Mouse (Mus musculus): ENCODE measurements around the gene Fam129a.
A peak's percentile ranks its signal among the peaks of the same experiment; 100 is the strongest.

Fam129a gene

DNA sequence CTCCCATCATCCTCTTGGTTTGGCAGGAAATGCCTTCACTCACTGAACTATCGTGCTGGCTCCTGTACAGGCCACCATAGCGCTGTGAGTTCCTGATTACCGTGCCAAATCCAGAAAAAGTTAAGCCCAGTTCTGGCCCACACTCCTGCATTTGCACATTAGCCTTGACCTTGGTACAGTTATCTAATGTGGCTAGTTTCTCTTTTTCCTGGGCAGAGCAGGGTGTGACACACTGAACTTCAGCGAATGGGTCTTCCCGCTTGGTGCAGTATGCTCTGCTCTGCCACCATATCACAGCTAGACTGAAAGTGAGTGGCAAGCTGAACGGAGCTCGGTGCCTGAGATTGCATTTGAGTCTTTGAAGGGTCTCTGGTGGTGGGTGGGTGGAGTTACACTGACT lies 128.4 kb downstream of the Fam129a start:
- no peak for DNase-seq (ENCODE audit: low spot score)

DNA sequence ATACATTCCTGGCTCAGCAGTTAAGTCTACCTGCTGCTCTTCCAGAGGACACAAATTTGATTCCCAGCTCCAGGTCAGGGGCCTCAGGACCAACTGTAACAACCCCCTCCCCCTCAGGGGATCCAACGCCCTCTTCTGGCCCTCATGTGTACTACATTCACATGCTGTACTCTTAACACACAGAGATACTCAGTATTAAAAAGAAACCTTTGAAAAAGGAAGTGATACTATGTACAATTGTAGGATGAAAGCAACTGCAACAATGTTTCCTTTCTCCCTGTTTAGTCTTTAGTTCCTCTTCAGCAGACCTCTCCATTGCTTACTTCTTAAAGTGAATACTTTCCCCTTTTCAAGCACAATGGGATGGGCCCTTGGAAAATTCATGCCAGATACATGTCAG lies 131.8 kb downstream of the Fam129a start:
- DNase-seq (ENCODE audit: low spot score) = no peak

GRCm38 (mm10) chr1:151705723-151706396 lies 134.9 kb downstream of the Fam129a start:
- peak; percentile 93 for DNase-seq (ENCODE audit: low spot score)

- DNase-seq (ENCODE audit: low spot score) = no peak
Measured at GRCm38 (mm10) chr1:151706397-151706752, 135.4 kb downstream of the Fam129a start.

DNA sequence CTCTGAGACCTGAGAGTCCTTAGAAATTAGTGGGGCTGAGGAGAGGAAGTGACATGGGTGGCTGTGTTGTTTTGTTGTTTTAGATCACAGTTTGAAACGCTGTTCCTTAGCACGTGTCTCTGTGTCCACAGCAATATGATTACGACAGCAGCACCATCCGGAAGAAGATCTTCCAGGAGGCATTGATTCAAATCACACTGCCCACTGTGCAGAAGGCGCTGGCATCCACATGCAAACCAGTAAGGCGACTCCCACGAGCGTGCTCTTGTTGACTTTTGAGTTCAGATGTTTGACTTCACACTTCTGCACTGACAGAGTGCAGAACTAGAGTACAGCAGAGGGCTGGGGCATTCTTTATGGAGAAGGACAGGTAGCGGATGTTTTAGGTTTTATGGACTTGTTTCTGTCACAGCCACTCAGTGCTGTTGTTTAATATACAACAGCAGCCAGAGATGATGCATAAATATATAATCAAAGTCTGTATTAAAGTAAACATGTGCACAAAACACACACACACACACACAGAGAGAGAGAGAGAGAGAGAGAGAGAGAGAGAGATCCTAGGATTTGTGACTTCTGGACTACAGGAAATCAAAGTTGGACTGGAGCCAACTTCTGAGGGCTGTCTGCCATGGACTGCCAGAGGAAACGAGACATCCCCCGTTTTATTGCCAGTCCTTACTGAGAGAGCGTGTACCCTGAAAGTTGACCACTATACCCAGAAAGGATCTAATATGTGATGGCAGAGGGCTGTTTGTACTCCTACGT lies 138.2 kb downstream of the Fam129a start:
- DNase-seq (ENCODE audit: low spot score) = no peak

GRCm38 (mm10) chr1:151709734-151710022 lies 138.7 kb downstream of the Fam129a start:
- no peak for DNase-seq (ENCODE audit: low spot score)

DNA sequence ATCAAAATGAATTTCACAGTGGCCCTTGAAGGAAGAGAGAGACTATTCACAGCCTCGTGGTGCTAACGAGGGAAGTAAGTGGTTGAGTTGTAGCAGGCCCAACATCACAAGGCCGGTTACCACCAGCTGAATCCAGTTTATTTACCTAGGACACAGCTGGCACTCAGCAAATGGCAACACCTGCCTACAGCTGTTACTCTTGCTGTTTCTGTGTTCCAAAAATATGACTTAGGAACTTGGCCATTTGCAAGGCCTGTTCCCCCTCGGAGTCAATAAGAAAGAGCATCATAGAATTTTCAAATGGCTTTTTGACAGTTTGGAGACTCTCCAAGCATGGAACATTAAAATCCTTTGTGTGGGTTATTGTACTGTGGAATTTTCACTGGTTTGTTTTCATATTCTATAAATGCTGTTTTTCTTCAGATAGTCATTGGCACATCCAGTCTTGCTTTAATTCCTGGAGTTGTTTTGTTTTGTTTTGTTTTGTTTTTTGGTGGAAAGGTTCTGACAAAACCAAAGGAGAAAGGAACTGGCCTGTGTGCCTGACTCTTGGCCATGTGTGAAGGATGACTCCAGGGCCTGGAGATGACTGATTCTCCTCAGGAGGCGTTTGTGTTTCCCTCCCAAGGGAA lies 139.6 kb downstream of the Fam129a start:
- DNase-seq (ENCODE audit: low spot score) = no peak

- no peak for DNase-seq (ENCODE audit: low spot score)
Measured at GRCm38 (mm10) chr1:151711062-151711461, 140.1 kb downstream of the Fam129a start.

- DNase-seq (ENCODE audit: low spot score) = no peak
Measured at GRCm38 (mm10) chr1:151712664-151713063, 141.7 kb downstream of the Fam129a start.

- no peak for DNase-seq (ENCODE audit: low spot score)
Measured at GRCm38 (mm10) chr1:151713622-151714021, 142.6 kb downstream of the Fam129a start.

DNA sequence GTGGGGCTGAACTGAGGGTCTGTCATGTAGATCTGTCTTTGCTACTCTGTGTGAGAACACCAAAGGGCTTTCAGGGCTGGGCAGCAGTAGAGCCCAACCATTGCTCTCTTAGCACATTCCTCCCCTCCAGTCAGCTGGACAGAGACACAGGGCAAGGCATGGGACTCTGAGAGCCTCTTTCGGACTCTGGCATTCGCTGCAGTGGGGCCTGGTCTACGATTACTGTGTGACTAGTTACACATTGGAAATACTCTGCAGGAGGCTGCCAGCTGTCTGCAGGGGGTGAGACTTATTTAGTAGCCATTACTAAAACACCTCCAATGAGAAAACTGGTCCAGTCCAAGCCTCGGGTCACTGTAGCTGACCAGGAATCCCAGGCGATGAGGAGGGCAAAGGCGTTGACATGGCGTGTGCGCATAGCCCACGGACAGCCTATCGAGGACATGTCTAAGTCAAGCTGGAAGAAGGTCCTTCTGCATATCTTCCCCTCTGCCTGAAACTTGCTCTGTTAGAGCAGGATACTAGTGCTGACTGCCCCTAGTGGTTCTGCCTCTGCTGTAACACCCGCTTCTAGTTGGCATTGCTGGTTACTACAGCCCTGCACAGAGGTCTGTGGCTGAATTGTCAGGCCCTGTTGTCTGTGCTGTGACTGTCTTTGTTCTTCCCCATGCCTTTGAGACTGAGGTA lies 145.2 kb downstream of the Fam129a start:
- DNase-seq (ENCODE audit: low spot score) = no peak

- no peak for DNase-seq (ENCODE audit: low spot score)
Measured at GRCm38 (mm10) chr1:151717624-151718023, 146.6 kb downstream of the Fam129a start.

GRCm38 (mm10) chr1:151718575-151718974 lies 147.6 kb downstream of the Fam129a start:
- DNase-seq (ENCODE audit: low spot score) = no peak

- DNase-seq (ENCODE audit: low spot score) = no peak
Measured at GRCm38 (mm10) chr1:151719911-151720310, 148.9 kb downstream of the Fam129a start.

- no peak for DNase-seq (ENCODE audit: low spot score)
Measured at GRCm38 (mm10) chr1:151720566-151720965, 149.6 kb downstream of the Fam129a start.

- no peak for DNase-seq (ENCODE audit: low spot score)
Measured at GRCm38 (mm10) chr1:151721357-151721983, 150.5 kb downstream of the Fam129a start.

GRCm38 (mm10) chr1:151723771-151724170 lies 152.8 kb downstream of the Fam129a start:
- DNase-seq (ENCODE audit: low spot score) = no peak

DNA sequence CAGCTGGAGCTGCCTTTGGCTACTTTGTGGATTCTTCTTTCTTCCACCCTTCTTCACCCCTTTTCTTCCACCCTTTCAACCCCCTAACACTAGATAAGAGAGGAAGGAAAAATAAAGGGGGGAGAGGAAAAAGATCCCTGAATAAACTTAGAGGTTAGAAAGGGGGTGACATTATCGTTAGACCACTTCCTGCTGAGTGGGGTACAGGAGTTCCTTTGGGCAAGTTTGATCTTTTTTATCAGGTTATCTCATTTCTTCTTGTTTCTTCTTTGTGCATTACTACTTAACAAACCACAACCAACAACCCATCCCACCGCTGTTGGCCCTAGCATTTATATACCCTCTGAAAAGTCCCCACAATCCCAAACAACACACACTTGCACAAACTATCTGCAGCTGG lies 154.6 kb downstream of the Fam129a start:
- DNase-seq (ENCODE audit: low spot score) = no peak

- DNase-seq (ENCODE audit: low spot score) = no peak
Measured at GRCm38 (mm10) chr1:151726358-151726757, 155.4 kb downstream of the Fam129a start.

- no peak for DNase-seq (ENCODE audit: low spot score)
Measured at GRCm38 (mm10) chr1:151728141-151728540, 157.2 kb downstream of the Fam129a start.

- no peak for DNase-seq (ENCODE audit: low spot score)
Measured at GRCm38 (mm10) chr1:151737146-151737545, 166.2 kb downstream of the Fam129a start.

GRCm38 (mm10) chr1:151741199-151741621 lies 170.2 kb downstream of the Fam129a start:
- no peak for DNase-seq (ENCODE audit: low spot score)

Data from embryo, embryonic 10.5 days (tissue).